Mouse (Mus musculus) NIH3T3 (cell line): ENCODE data around the gene Pbx1.

Experiments used
- DNase-seq: peaks from one replicate; pipeline ENCODE4 v3.0.0-alpha.2; 2012; ENCODE audit warnings: low read depth

Pbx1 gene

DNA sequence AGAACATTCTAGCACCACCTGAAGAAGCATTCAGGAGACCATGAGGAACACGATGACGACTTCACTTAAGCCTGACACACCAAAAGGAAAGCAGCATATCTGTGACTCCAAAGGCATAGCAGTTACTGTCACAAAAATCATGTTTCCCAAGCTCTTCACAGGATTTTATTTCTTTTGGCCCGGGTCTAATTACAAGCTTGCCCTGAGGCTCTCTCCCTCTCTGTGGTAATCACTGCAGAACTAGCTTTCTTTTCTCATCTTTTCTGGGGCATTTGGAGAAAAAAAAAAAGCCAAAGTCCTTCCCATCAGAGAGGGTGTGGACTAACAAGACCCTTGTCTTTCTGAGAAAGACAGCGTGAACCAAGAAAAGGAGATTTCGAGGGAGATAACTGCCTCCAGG is 87.8 kb downstream of the Pbx1 start:
- peak; percentile 38 for DNase-seq

DNA sequence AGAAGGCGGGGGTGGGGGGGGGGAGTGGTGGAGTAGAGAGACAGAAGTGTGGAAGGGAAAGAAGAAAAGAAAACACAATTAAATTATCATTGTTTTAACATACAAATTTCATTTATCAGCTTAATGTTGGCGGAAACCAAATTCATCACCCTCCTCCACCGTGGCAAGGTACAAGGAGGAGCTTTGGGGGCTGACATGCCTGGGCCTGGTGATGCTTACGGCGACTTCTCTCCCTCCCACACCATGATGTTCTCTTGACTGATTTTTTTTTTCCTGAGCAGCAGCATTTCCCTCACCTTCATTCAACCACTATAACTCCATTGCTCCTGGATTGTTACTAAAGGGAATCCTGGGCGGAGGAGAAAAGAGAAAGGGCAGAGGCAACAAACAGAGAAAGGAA is 89.8 kb downstream of the Pbx1 start:
- no peak for DNase-seq

GRCm38 (mm10) chr1:168341863-168342262 is 90.2 kb downstream of the Pbx1 start:
- DNase-seq, result no peak

GRCm38 (mm10) chr1:168341368-168341767 is 90.7 kb downstream of the Pbx1 start:
- no peak for DNase-seq

GRCm38 (mm10) chr1:168336238-168336818 is 95.7 kb downstream of the Pbx1 start:
- no peak for DNase-seq

DNA sequence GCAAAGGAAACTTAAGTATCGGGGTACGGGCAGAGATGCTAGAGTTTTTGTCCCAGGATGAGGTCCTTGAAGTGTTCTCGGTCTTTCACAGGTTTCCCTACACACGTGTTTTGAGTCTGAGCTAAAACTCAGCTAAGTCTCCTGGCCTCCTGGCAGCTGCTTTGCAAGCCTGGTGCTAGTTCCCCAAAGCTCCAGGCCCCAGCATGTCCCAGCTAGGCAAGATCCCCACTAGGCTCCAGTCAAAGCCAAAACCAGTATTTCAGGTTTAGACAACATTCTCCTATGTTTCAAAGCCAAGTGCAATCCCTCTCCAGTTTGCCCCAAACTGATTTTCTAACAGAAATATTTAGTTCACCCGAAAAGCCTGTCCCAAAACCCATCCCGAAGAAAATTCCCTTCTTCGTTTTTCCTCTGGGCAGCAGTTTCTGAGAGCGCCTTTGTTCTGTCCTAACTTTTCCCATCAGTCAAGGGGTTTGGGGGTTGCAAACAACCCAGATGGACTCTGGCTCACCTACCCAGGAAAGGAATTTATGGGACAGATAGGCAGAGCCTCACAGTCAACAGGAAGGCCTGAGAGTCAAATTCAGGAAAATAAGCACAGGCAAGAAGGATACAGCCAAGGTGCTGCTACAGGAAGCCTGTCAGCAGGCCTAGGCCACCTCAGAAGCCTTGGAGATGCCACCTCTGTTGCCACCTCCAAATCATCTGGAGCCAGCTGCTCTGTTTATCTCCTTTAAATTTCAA is 97.1 kb downstream of the Pbx1 start:
- no peak for DNase-seq

- DNase-seq, result no peak
Observed at GRCm38 (mm10) chr1:168332056-168332455, 100.0 kb downstream of the Pbx1 start.

GRCm38 (mm10) chr1:168328236-168328605 is 103.8 kb downstream of the Pbx1 start:
- peak; percentile 27 for DNase-seq

- DNase-seq, result no peak
Observed at GRCm38 (mm10) chr1:168327405-168328235, 104.5 kb downstream of the Pbx1 start.

DNA sequence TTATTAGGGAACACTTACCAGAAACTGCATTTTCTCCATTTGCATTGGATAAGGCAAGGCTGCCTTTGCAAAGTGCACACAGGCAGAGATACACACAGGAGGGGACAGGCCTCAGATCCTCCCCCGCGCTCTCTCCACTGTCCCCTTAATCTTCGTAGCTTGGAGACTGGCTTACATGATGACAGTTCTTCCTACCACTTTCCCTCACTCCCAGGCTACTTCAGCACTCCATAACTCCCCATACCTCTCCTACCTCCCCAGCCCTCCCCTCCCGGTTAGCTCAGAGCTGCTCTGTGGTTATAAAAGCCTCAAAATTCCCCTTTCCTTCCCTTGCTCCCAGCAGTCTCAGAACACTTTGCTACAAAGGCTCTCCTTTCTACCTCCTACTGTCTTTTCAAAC is 106.3 kb downstream of the Pbx1 start:
- DNase-seq, result no peak

DNA sequence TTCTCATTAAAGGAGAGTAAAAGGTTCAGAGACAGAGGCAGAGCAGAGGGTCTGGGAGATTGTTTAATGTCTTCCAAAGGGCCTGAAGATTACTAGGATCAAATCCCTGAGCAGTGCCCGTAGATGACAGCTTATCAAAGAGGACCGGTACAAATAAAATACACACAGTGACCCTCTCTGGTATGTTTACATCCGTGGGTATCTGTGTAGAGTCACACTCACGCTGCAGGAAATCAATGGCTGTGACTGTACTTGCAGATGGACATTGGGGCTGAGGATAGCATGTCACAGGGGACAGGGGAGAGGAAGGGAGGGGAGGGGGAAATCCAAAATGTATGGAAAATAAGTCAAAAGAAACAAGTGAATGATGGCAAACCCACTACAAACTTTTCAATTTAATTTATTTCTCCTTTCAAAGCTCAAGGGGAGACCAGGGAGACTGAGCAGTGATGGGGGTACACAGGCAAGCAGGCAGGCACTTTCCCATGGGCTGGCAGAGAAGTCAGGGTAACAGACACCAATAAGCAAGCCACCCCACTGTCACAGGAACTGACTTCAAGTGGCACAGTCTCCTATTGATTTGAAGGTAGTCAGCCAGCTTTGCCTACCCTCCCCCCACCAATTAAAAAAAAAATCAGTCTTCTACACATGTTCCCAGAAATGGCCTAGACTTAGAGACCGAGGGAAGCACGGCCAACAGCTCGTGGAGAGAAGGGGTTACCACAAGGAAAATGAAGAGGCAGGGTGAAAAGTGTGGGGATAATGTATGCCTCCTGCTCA is 107.6 kb downstream of the Pbx1 start:
- no peak for DNase-seq

DNA sequence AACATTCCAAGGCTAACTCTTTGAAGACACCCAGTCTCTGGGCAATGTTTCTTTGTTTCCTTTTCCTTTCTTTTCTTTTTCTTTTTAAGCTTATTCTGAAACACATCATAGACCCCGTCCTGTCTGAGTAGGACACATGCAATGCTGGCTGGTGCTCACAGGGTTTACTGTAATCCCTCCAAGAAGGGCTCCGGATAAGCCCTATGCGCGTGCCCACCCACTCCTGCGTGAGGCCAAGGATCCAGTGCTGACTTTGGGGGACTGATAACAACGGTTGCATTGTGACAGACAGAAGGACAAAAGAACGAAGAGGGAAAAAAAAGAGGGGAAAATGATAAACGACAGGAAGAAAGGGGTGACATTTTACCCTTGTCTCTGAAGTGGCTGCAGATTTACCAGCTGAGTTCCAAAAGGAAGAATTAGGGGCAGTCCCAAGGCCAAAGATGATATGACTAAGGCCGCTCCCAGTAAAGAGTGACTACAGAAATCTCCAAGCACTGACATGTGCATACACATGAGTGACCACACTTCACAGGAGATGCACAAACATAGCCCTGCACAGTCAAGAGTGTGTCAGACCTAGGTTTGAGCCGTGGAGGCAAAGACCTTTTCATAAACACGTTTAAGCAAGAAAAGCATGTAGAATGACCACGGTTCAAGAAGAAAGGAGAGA is 108.5 kb downstream of the Pbx1 start:
- no peak for DNase-seq

GRCm38 (mm10) chr1:168322892-168323291 is 109.2 kb downstream of the Pbx1 start:
- peak; percentile 61 for DNase-seq

GRCm38 (mm10) chr1:168319695-168320094 is 112.4 kb downstream of the Pbx1 start:
- DNase-seq, result no peak

DNA sequence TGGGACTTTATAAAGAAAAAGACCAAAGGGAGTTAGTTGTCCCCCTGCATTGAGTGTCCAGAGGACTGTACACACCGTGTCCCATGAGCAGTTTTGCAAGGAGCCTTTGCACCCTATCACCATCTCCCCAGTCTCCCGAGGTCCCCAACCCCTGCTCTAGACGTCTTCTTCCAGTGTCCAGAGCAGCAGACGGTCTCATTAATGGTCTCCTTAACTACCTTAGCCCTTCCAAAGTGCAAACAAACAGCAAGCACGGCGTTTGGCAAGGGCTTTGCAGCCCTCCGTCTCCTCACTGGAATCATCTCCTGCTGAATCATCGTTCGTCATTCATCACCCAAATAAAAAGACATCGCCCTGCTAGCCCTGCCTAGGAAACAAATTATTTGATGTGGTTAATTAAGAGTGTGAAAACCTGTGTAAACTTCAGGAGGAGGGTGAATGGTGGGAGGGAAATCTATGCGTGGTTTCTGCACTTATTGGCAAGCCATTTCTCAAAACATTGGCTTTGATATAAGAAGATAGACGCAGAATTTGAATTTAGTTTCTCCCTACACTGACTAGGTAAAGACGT is 113.1 kb downstream of the Pbx1 start:
- DNase-seq, result no peak

DNA sequence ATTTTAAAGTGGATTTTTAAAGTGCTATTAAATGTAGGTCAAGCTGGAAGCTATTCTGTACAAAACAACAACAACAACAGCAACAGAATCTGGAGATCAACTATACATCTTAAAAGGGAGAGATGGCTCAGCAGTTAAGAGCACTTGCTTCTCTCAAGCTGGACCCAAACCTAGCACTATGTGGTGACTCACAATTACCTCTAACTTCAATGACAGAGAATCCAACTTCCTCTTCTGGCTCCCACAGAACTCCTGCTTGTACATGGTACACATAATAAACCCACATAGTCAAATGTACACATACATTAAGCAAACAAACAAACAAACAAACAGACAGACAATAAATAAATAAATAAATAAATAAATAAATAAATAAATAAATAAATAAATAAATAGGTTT is 118.3 kb downstream of the Pbx1 start:
- no peak for DNase-seq

- DNase-seq, result no peak
Observed at GRCm38 (mm10) chr1:168312710-168313447, 119.2 kb downstream of the Pbx1 start.

GRCm38 (mm10) chr1:168309101-168309521 is 123.0 kb downstream of the Pbx1 start:
- DNase-seq, result no peak

DNA sequence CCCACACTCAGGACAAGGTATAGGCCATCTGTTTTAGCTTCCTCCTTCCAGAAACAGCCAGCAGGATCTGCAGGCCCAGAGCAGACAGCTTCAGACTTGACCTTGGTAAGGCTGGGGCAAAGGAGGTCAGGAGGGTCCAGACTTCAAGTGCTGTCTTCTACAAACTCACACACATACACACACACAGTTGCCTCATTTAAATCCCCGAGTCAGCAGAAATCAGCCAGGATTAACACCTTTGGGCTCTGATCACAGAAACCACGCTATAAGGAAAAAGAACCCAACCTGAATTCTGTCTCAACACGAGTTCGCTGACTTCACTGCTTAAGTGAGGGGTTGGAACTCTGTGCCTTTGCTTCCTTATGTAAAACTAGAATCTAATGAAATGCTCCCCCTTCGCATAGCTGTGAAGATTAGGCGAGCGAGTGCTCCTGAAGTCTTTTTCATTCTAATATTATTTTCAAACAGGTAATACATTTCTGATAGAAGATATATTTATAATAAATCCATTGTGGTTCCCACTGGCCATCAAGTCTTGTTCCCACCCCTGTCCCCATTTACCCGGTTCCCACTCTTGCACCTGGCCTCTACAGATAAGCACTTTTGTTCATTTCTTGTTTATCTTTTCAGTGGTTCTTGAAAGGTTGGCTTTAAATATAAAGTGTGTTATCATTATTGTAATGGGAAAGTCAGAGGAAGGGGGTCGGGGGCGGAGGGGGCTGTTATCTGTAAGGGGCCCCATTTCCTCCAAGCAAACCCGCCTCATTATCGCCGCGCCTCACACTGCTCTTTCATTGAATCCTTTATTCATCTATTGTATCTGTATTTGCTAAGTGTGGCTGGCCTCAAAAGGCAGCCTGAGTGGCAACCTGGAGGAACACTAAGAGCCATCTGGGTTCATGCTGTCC is 124.5 kb downstream of the Pbx1 start:
- no peak for DNase-seq

- DNase-seq, result no peak
Observed at GRCm38 (mm10) chr1:168300505-168300904, 131.6 kb downstream of the Pbx1 start.
